In genomic region chr13:3525611-3526051, GRCm38 (mm10) we compare ENCODE assay signal across 11 mouse cellular contexts. TPM values are rescaled to one million over a fixed set of nuclear protein-coding genes. Genes with fewer than 3 reads are reported as not detected.
DNase-seq lines count a peak whose midpoint lies in the region; ATAC-seq lines count a peak whose summit lies in the region.
"Had no signal": no experiment of that assay in that cellular context is flagged by ENCODE, and none has a peak within 500 bp of the region (broad histone marks: within the 10 kb centered on the region; RNA-seq: fewer than 3 reads in every experiment).

No protein-coding gene starts in this region.

- H3K36me3 ChIP-seq in forebrain, embryonic 14.5 days (ENCODE audit: control insufficient read depth, insufficient read depth, low read length), result no peaks in the 10 kb centered on the region
- H3K36me3 ChIP-seq in forebrain, embryonic 11.5 days (ENCODE audit: control insufficient read depth, insufficient read depth, low read length), result no peaks in the 10 kb centered on the region
- H3K36me3 ChIP-seq: heart, embryonic 12.5 days; limb, embryonic 15.5 days had no signal

- WGBS in forebrain, embryonic 14.5 days, result 37% methylated on average over 4 of the region's 4 CpGs
- WGBS in forebrain, embryonic 11.5 days, result 70% methylated on average over 4 of the region's 4 CpGs

- no peaks in the 10 kb centered on the region for H3K9me3 ChIP-seq in forebrain, embryonic 14.5 days (replicated peaks; ENCODE audit: control insufficient read depth, low read length)
- no peaks in the 10 kb centered on the region for H3K9me3 ChIP-seq in forebrain, embryonic 11.5 days (ENCODE audit: control insufficient read depth, low read length)
- H3K9me3 ChIP-seq: heart, embryonic 12.5 days; limb, embryonic 15.5 days had no signal

- no peak overlapping the region for H3K4me3 ChIP-seq in forebrain, embryonic 14.5 days (ENCODE audit: low read depth, low read length)
- no peak overlapping the region for H3K4me3 ChIP-seq in forebrain, embryonic 11.5 days (ENCODE audit: low read depth, low read length)
- H3K4me3 ChIP-seq: heart, embryonic 12.5 days; limb, embryonic 15.5 days had no signal

- no peak for DNase-seq in forebrain, embryonic 14.5 days (ENCODE audit: low spot score)
- DNase-seq in forebrain, embryonic 11.5 days (ENCODE audit: low spot score), result no peak
- peak; percentile 22 to 34 for DNase-seq in spleen, postnatal 36 days (ENCODE audit: low spot score in 2 of 2)
- DNase-seq in spleen, postnatal 14 days (ENCODE audit: low spot score in 2 of 2), result no peak
- peak; percentile 69 for DNase-seq in kidney, postnatal 14 days
- no peak for DNase-seq in embryo, embryonic 10 days (ENCODE audit: low spot score)
- no peak for DNase-seq in left cerebral cortex, postnatal 25 days (ENCODE audit: low spot score in 2 of 2)
- DNase-seq: adrenal gland, postnatal 10 days had no signal

- intact Hi-C loops in left cerebral cortex, postnatal 25 days (cut with DNase I), result no loop called here

- H3K4me2 ChIP-seq in forebrain, embryonic 14.5 days (ENCODE audit: low read length), result no peak overlapping the region
- H3K4me2 ChIP-seq in forebrain, embryonic 11.5 days (ENCODE audit: low read depth, low read length, severe bottlenecking), result no peak overlapping the region
- H3K4me2 ChIP-seq: heart, embryonic 12.5 days; limb, embryonic 15.5 days had no signal

- H3K4me1 ChIP-seq in forebrain, embryonic 14.5 days (ENCODE audit: control insufficient read depth, insufficient read depth, low read length), result no peaks in the 10 kb centered on the region; the same call in 1 of the 2 replicates
- no peaks in the 10 kb centered on the region for H3K4me1 ChIP-seq in forebrain, embryonic 11.5 days (replicated peaks; ENCODE audit: control insufficient read depth, insufficient read depth, low read length)
- H3K4me1 ChIP-seq: limb, embryonic 15.5 days had no signal

- no peak overlapping the region for H3K9ac ChIP-seq in forebrain, embryonic 14.5 days (ENCODE audit: low read length)
- no peak overlapping the region for H3K9ac ChIP-seq in forebrain, embryonic 11.5 days (ENCODE audit: low read length)
- H3K9ac ChIP-seq: heart, embryonic 12.5 days; limb, embryonic 15.5 days had no signal

- ATAC-seq in forebrain, embryonic 14.5 days, result 0 out of 2 replicates have a peak, but pooled peaks have one; percentile 37
- ATAC-seq in forebrain, embryonic 11.5 days (replicated peaks; ENCODE audit: low FRiP score), result no peak
- no peak for ATAC-seq in erythroblast, adult 5-6 weeks (replicated peaks; ENCODE audit: low FRiP score, poor library complexity, severe bottlenecking)

- H3K27ac ChIP-seq in forebrain, embryonic 14.5 days (ENCODE audit: low read depth, low read length), result no peak overlapping the region
- H3K27ac ChIP-seq in forebrain, embryonic 11.5 days (ENCODE audit: low read depth, low read length), result no peak overlapping the region
- H3K27ac ChIP-seq: limb, embryonic 15.5 days had no signal

- H3K27me3 ChIP-seq in forebrain, embryonic 14.5 days (replicated peaks; ENCODE audit: control insufficient read depth, insufficient read depth, low read length), result no peaks in the 10 kb centered on the region
- H3K27me3 ChIP-seq in forebrain, embryonic 11.5 days (ENCODE audit: control insufficient read depth, insufficient read depth, low read length), result no peaks in the 10 kb centered on the region
- H3K27me3 ChIP-seq: heart, embryonic 12.5 days; limb, embryonic 15.5 days had no signal

RNA-seq across cellular contexts. Expression of gene Gdi2, which starts 12.2 kb away (rescaled TPM):
- polyA plus RNA-seq in forebrain, embryonic 14.5 days (2014; fragmentation: Nextera tagmentation; extraction: Ambion mirVana), result 501 and 516 TPM in 2 replicates
- polyA plus RNA-seq in forebrain, embryonic 11.5 days (2014; fragmentation: Nextera tagmentation; extraction: Ambion mirVana), result 493 and 502 TPM in 2 replicates
- total RNA-seq in erythroblast, adult 5-6 weeks (2015; ENCODE audit: low replicate concordance), result 130 and 147 TPM in 2 replicates
- 125 and 139 TPM in 2 replicates for total RNA-seq in erythroblast, adult 5-6 weeks (2017; ENCODE audit: low replicate concordance)
- total RNA-seq in left cerebral cortex, postnatal 25 days (2021), result 100 to 1,000 TPM; 276 to 301 TPM

Comparison
In these comparisons a context has a peak if more than half of its experiments do, and no peak if none do; other contexts are left out.
1. DNase-seq: peak in spleen, postnatal 36 days (2 of 2) and kidney, postnatal 14 days (single experiment); none in forebrain, embryonic 14.5 days (single experiment), forebrain, embryonic 11.5 days (single experiment), spleen, postnatal 14 days (0 of 2), embryo, embryonic 10 days (single experiment) and left cerebral cortex, postnatal 25 days (0 of 2).